Mouse (Mus musculus): Measurements from ENCODE around the gene Arcn1.

The Arcn1 gene

DNA sequence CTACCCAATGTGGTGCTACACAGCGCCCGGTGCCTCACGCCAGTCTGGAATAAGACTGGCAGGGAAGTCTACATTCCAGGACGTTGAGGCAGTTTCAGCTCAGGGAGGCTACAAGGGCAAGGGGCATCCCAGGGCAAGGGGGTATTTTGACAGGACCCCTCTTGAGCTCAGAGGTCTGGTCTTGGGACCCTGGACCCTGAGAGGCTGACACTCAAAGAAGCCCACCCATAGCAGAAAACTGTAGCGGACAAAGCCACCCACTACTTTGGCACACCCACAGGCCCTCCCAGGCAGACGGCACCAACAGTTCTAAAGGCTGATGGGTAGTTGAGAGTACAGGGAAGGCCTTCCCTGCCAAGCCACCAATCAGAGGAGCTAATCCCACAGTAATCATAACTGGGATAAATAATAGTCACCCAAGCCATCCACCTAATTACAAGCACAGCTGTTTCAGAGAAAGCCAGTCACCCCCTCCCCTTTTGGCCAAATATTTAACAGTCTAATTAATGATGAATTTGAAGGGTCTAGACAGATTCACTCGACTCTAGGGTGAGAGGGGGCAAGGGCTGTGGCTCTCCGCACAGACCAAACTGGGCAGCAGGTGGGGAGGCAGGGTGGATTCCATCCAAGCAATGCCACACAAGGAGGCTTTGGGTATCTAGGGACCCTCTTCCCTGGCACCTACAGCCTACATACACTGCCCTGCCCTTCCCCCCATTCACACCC, 47.9 kb downstream of the Arcn1 start:
- DNase-seq (ENCODE audit: low spot score): no peak

DNA sequence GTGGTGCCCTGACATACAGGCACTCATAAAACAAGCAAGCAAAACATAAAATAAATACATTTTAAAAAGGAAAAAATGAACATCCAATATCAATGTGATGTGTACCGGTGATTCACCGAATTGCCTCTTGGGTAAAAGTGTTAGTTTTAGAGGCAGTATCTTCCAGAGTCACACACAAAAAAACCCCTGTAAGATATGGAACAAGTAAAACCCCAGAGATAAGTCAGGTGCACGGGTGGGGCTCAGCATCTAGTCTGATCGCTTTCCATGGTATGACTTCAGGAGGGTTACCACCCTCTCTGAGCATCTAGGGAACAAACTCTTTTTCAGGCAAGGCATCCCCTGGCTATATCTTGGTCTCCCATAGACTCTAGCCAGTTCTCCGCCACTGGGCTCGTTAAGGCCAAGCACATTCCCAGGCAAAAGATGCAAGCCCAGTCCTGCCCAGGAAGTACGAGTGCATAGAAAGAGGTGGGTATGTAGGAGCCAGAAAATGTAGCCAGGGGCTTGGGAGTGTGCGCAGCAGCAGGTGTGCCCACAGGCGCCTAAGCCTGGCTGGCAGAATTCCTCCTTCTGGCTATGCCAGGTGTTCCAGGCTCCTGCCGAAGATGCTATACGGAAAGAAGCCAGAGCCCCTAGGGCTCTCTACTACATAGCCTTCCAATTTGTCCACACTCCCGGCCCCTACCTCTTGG, 48.6 kb downstream of the Arcn1 start:
- DNase-seq (ENCODE audit: low spot score): no peak

DNA sequence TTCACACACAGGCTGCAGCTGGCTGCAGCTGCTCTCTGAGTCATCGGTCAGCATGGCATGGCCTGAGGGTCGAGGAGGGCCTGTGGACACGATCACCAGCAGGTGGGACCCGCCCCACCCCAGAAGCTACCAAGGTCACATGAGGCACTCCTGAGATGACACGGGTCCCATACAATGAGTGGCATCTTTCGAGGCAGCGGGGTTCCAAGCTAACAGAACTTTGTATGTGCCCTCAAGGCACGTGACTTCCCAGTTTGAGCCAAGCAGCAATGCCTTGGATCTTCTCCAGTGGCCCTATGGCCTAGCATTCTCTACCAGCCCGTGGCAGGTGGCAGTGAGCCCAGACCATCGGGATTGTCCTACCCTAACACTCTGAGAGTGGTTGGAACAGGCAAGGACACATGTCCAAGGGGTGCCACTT, 49.8 kb downstream of the Arcn1 start:
- DNase-seq (ENCODE audit: low spot score): peak; percentile 53

DNA sequence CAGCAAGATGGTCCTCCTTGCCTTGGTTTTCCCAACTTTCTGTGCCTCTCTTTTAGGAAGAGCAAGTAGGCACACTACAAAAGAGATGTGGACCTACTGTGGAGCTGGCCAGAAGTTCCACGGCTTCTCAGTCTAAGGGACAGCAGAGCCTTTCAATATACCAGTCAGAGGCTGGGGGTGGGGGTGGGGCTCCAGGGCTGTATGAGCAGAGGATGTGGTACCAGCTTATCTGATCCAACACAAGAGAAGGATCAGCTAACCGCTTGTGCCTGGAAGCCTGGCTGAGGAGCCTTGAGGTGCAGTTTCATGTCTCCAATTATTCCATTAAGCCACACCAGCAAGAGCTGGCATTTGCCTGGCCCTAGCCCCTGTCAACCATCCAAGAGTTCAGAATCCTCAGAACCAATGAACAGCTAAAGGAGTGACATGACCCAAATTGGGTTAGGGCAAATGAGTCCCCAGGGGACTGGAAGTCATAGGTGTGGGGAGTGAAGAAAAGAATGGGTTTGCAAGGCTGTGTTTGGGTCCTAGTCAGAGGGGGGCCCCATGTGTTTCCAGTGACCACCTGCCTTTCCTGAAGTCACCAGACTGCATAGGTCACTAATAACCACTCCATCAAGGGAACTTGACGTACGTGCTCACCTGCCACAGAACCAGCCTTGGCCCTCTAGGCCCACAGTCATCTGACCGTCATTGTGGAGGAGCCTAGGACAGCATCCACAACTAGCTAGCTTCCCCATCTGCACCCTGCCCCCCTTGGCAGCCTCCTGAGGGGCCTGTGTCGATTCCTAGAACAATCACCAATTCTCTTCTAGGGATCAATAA, 50.4 kb downstream of the Arcn1 start:
- peak; percentile 80 for DNase-seq (ENCODE audit: low spot score)

DNA sequence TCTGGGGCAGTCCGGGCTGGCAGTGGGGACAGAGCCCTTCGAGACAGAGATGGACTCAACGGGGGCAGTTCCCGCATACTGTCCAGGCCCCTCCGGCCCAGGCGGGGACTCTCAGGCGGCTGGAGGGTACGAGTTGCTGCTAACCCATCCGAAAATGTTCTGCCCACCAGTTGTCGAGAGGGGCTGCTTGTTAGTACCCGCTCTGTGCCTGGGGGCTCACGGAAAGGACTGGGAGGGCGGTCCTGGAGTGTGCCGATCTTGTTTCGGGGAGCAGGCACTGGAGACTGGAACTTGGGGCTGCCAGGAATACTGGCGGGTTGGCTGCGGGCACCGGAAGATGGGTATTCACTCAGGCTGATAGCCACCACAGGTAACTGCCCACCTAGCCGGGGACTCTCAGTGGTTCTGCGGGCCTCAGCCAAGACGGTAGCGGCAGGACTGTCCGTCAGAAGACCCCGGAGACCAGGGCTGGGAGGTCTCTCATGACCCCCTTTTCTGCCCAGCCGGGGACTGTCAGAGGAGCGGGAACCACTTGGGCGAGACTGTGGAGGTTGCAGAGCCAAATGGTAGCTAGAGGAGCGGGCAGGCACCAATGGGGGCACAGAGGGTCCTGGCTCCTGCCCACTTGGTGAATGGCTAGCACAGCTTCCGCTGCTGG, 51.8 kb downstream of the Arcn1 start:
- no peak for DNase-seq (ENCODE audit: low spot score)

DNA sequence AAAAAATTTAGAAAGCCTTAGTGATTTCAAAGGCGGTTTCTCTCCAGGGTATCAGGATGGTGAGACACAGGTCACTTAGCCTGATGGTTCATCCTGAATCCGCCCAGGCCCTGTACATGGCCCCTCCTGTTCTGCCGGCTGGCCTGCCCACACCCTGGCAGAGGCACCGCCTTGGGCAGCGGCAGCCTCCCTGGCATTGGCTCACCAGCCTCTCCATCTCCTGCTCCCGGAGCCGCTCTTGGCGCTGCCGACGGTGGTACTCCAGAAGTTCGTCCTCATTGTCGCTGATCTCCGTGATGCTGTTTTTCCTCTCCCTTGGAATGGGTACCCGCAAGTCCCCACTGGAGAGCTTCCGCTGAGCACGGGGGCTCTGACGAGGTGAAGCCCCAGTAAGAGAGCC, 52.5 kb downstream of the Arcn1 start:
- DNase-seq (ENCODE audit: low spot score): no peak

DNA sequence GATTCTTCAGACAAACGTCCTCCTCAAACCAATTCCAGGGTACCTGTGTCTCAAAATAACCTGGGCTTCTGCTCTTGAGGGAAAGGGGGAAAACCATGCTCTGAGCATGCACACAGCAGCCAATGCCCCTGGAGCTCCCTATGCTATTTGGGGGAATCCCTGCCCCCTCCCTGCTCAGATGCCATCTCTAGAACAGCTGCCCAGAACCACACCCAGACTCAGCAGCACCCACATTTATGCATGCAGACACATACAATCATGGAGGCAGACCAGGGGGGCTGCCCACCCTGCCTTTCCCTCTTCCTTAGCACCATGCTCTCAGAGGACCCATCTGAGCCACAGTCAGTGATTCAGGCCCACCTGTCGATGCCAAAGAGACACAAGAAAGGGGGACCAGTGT, 54.1 kb downstream of the Arcn1 start:
- no peak for DNase-seq (ENCODE audit: low spot score)

DNA sequence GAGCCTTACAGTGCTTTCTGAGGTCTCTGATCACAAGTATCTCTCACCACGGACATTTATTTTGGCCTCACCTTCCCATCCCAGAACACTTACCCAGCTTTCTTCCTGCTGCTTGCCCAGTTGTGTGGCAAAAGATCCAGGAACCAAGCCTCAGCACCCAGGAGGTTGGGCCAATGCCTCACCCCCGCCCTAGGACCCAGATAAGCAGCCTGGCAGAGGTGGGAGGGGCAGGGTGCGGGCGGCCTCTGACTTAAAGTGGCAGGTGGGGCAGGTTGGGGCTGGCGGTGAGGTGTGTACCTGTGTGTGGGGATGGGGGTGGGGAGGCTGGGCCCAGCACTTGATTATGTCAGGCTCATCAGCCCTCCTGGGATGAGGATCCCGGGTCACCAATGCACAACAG, 54.6 kb downstream of the Arcn1 start:
- DNase-seq (ENCODE audit: low spot score): no peak

DNA sequence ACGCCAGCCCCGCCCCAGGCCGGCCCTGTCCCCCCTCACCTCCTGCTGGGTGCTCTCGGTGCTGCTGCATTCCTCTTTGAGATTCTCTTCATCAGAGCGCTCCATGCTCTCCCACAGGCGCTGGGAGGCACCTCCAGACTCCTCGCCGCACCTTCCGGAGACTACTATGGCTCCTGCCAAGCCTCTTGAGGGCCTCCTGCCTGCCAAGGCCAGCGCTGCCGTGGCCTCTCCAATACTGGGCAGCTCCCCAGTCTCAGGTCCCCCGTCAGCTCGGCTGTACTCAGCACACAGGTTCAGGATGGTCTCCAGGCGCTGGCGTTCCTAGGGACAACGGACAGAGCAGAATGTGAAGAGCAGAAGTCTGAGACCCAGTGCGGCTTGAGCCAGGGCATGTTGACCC, 56.0 kb downstream of the Arcn1 start:
- DNase-seq (ENCODE audit: low spot score): no peak

DNA sequence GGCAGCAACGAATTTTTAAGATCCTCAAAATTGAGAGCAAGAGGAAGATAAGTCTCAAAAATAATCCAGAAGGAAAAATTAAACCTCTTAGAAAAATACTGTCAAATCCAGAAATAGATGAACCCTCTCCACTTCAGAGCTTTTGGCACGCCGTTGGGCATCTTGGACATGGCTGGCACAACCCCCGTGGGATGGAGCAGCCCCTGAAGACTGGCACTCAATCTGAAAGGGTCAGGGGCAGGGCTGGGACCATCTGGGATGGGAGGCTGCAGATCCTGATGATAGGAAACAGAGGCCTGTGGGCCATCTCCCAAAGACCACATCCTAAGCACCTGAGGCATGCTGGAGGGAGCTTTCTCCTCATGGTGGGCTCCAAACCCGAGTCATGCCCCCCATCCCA, 57.4 kb downstream of the Arcn1 start:
- DNase-seq (ENCODE audit: low spot score): no peak

DNA sequence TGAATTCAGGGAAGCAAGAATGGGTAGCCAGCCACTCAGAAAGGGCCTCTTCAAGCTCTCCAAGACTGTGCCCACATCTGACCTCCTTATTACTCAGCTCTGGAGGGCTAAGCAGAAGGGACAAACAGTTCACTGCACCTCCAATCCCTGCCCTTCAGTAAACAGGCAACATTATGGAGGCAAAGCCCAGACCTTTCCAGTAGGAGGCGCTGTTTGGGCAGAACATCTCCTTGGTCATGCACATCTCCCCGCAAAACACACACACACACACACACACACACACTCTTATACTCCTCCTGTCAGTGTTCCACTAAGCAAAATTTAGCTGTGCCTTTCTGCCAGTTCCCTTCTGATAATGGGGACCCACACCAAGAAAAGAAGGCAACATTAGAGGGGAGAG, 58.0 kb downstream of the Arcn1 start:
- peak; percentile 56 for DNase-seq (ENCODE audit: low spot score)

DNA sequence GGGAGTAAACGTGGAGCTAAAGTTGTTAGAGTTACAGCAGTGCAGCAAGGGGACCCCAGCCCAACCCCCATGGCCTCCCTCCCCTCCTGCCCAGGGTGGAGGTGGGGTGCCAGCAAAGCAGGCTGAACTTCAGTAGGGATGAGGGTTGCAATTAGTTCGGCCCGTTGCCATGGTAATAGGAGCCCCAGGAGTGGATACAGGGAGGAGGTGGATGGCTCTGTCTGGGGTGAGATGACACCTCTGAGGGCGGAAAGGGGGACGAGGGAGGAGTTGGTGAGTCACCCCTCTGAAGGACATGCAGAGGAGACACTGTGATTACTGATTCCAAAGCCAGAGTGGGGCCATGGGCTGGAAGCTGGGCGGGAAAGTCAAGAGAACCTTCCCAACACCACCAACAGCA, 58.7 kb downstream of the Arcn1 start:
- DNase-seq (ENCODE audit: low spot score): peak; percentile 47

DNA sequence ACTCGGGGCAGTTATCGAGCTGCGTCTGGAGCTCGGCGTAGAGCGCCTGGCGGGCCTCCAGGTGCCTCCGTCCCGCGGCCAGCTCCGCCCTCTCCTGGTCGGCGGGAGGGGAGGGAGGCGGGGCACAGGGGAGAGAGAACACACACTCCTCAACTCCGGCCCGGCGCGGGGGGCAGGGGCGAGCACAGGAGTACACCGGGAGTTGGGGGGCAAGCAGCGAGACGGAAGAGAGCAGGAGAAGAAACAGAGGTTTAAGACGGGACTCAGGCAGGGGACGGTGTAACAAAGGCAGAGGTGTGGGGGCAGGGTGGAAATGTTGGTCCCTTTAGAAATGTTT, 59.2 kb downstream of the Arcn1 start:
- peak; percentile 84 for DNase-seq (ENCODE audit: low spot score)

DNA sequence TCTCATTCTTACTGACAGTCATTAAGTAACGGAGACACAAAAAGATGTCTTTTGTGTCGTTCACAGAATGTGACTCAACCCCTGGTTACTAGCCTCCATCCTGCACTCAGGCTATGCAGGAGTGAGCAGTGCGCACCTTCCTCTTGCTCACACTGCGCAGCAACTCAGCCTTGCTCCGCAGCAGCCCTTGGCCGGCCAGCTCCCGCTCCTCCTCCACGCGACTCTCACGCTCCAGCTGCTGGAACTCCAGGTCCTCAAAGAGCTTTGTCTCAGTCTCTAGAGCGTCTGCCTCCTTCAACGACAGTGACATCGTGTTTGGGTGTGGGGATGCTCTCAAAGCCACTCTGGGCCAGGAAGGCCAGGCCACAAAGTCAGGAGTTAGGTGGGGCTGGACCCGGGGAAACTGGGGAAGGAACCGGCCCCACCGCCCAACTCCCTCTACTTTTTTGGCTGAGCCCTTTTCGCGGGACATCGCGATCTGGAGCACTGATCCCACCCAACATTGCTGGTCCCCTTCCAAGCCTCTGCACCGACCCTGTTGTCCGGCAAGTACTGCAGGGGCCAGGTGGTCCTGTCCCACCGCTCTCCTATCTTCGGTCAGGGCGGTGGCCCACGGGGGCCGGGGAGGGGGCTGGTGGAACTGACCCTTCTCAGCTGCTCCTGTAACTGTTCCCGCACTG, 59.8 kb downstream of the Arcn1 start:
- no peak for DNase-seq (ENCODE audit: low spot score)

DNA sequence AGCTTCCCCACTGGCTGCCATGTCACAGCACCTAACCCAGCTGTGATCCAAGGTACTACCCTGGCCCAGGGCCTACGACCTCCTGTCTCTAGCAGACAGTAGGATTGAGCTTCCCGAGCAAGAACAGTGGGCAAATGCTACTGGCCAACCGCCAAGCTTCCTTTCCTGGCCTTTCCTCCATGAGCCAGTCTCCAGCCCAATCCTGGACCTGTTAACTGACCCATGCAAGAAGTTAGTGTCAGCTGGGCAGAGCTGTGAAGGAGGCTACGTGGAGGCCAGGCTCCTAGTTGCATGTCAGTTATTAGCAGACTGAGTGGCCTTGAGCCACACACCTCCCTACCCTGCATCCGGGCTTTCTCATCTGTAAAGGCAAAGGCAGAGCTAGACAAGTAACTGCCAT, 67.9 kb downstream of the Arcn1 start:
- DNase-seq (ENCODE audit: low spot score): no peak

DNA sequence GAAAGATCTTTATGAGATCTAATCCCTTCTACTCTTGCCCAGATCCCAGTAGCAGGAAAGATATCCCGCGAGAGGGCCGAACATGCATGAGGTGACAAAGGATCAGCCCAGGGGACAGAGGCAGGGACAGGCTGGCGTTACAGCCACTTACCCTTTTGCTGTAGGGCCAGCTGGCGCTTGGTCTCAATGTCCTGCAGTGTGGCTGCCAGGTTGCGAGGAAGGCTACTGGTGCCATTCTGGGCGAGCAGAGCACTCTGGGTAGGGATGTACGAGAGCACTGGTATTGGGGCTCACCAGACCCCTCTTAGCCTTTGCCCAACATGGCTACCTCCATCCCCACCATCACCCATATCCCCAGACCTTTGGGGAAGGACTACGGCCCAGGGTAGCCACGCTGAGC, 68.4 kb downstream of the Arcn1 start:
- DNase-seq (ENCODE audit: low spot score): no peak

DNA sequence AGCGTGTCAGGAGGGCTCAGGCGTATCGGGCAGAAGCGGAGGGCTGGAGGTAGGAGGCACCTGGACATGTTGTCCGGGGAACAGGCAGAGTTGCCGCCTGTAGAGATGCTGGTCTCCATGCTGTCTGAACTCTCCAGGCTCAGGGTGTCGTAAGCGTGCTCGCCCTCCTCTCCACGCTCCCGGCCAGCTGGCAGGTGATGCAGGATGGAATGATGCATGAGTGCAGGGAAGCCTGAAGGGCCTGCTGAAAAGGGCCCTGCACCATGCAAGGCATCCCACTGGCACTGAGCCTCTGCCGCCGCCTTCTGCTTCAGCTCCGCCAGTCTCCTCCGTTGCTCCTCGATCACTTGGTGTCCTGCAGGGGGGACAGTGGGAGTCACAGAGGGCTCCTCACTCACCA, 69.8 kb downstream of the Arcn1 start:
- no peak for DNase-seq (ENCODE audit: low spot score)

DNA sequence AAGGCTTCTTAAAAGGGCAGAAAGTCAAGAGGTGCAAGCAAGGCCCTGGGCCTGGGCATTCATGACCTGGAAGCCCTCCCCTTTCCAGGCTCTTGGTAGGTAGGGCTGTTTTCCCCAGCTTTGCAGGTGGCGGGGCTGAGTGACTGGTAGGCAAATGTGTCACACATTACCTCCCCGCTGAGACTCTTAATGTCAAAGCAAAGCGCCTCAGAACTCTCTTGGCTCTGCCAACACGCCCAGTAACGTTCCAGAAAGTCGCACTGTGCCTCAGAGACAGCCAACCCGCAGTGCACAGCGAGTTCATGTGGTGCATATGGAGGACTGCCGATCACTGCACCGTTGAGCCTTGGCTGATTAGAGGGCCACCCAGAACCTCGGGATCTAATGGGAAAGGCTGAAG, 74.6 kb downstream of the Arcn1 start:
- no peak for DNase-seq (ENCODE audit: low spot score)

DNA sequence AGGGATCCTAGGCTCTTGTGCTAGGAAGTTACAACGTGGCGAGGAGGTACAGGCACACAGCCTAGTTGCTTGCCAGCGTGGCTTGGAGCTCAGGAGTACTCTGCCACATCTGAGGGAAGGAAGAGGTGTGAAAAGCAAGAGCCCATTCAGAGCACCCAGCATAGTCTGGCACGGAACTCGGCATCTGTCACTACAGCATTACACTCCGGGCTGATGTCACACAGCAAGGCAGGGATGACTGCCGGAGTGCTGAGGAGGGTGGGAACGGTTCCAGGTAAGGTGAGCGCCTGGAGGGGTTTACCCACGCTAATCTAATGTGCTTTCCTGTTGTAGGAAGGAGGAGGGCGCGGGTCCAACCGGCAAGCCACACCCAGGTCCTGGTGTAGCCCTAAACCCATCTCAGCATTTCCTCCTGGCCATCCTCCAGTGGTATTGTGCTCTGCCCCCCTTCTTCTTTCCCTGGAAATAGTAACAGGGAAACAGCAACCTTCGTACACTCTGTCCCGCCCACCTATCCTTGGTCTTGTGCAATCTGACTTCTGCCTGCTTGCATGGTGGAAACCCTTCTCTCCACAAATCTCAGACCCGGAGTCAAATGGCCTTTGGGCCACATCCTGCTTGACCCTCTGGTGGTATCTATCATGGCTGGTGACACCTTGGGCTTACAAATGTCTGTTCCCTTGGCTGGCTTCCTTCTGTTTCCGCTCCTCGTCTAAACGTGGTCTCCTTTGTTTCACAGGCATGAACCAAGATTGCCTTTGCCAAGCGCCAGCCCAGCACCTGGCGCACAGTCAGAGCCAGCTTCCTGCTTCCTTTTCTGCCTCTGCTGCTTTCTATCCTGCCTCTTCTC, 75.7 kb downstream of the Arcn1 start:
- peak; percentile 48 for DNase-seq (ENCODE audit: low spot score)
